Mouse (Mus musculus) heart, embryonic 15.5 days (tissue): ENCODE measurements around the gene Spata31d1d. TPM values are rescaled to one million over a fixed set of nuclear protein-coding genes. Genes with fewer than 3 reads are reported as not detected.
"Not testable (repeated sequence)": the region's sequence is repeated elsewhere in the genome, so short reads cannot be mapped to it uniquely, and the experiment has no call there.

Source experiments
- ATAC-seq: fragments of 200-750 bp; cut with Nextera tagmentation; replicated peaks from 2 replicates; pipeline ENCODE4 v1.8.0; 2017; ENCODE audit warnings: low read depth, moderate TSS enrichment; ENCODE audit not compliant: insufficient number of reproducible peaks, insufficient read depth, low FRiP score
- H3K27ac ChIP-seq: fragments of 300-500 bp; sonication (generic); 2 replicates; pipeline ENCODE4 v1.5.1; 2015; ENCODE audit warnings: mild to moderate bottlenecking, inconsistent platforms
- H3K27me3 ChIP-seq: fragments of 300-500 bp; sonication (generic); 2 replicates; pipeline ENCODE4 v1.6.1; 2015; ENCODE audit warnings: inconsistent platforms
- H3K36me3 ChIP-seq: fragments of 300-500 bp; sonication (generic); 2 replicates; pipeline ENCODE4 v1.6.1; 2015; ENCODE audit warnings: mild to moderate bottlenecking, inconsistent platforms
- H3K4me1 ChIP-seq: fragments of 300-500 bp; sonication (generic); replicated peaks from 2 replicates; pipeline ENCODE4 v1.6.1; 2015; ENCODE audit warnings: inconsistent platforms
- H3K4me2 ChIP-seq: fragments of 300-500 bp; sonication (generic); 2 replicates; pipeline ENCODE4 v1.6.1; 2015; ENCODE audit warnings: inconsistent platforms, mild to moderate bottlenecking, moderate library complexity
- H3K4me3 ChIP-seq: fragments of 300-500 bp; sonication (generic); 2 replicates; pipeline ENCODE4 v1.5.1; 2015; ENCODE audit warnings: mild to moderate bottlenecking, inconsistent platforms
- H3K9ac ChIP-seq: fragments of 300-500 bp; sonication (generic); 2 replicates; pipeline ENCODE4 v1.6.1; 2015; ENCODE audit warnings: mild to moderate bottlenecking, inconsistent platforms
- H3K9me3 ChIP-seq: fragments of 300-500 bp; sonication (generic); replicated peaks from 2 replicates; pipeline ENCODE4 v1.6.1; 2016; ENCODE audit warnings: inconsistent platforms
- WGBS: fragments of 180-500 bp; shearing (Covaris S2); methylation state at CpG from one replicate; pipeline ENCODE4 v1.1.7; 2015; ENCODE audit warnings: mixed read lengths; 5-methylcytosine and 5-hydroxymethylcytosine counted together
- polyA plus RNA-seq: library from polyadenylated mRNA; unstranded; fragments of >200 nt; fragmentation: Nextera tagmentation; extraction: Ambion mirVana; gene quantifications from 2 replicates; pipeline ENCODE4 v1.2.1, GENCODE M21; 2015

The Spata31d1d gene
- polyA plus RNA-seq, 1 experiment from 2014 or later = not detected

GRCm38 (mm10) chr13:59728378-59729093 is 3.0 kb downstream of the Spata31d1d start:
- no peak overlapping the region for H3K4me2 ChIP-seq
- no peak overlapping the region for H3K4me3 ChIP-seq
- H3K27ac ChIP-seq = no peak overlapping the region
- no peaks in the 10 kb centered on the region for H3K9me3 ChIP-seq
- peaks cover 13% of the 10 kb centered on the region for H3K27me3 ChIP-seq
- no peaks in the 10 kb centered on the region for H3K36me3 ChIP-seq
- peaks cover 9% of the 10 kb centered on the region; the same call in 1 of the 2 replicates for H3K4me1 ChIP-seq
- WGBS = 20% methylated on average over 7 of the region's 7 CpGs
- peak; percentile 81 for ATAC-seq
- H3K9ac ChIP-seq = no peak overlapping the region

GRCm38 (mm10) chr13:59726139-59726867 is 5.2 kb downstream of the Spata31d1d start:
- Histone ChIP-seq H3K27ac (no peak overlapping the region), H3K9ac (peak overlapping the region; percentile 23; the same call in 1 of the 2 replicates), H3K9me3 (no peaks in the 10 kb centered on the region), H3K4me3 (peak overlapping the region; percentile 26), H3K36me3 (no peaks in the 10 kb centered on the region), H3K4me1 (peaks cover 9% of the 10 kb centered on the region; the same call in 1 of the 2 replicates), H3K4me2 (peak overlapping the region; percentile 53), H3K27me3 (peaks cover 13% of the 10 kb centered on the region)
- ATAC-seq = no peak
- 24% methylated on average over 29 of the region's 29 CpGs for WGBS

- ATAC-seq, H3K27ac ChIP-seq, H3K9me3 ChIP-seq, H3K9ac ChIP-seq, H3K36me3 ChIP-seq, H3K4me2 ChIP-seq, H3K27me3 ChIP-seq, H3K4me3 ChIP-seq: not testable (repeated sequence)
- WGBS = 78% methylated on average over 1 of the region's 1 CpGs
- peaks cover 11% of the 10 kb centered on the region; the same call in 1 of the 2 replicates for H3K4me1 ChIP-seq
These were observed 9.5 kb downstream of the Spata31d1d start for GRCm38 (mm10) chr13:59722089-59722488.

- Histone ChIP-seq H3K4me2 (no peak overlapping the region), H3K9ac (no peak overlapping the region)
- WGBS = 89% methylated on average over 1 of the region's 1 CpGs
These were observed 12.1 kb downstream of the Spata31d1d start for GRCm38 (mm10) chr13:59719475-59719874.

GRCm38 (mm10) chr13:59718857-59719440 is 12.6 kb downstream of the Spata31d1d start:
- H3K27ac ChIP-seq, H3K9ac ChIP-seq, H3K36me3 ChIP-seq, H3K4me2 ChIP-seq, H3K27me3 ChIP-seq, H3K4me1 ChIP-seq, H3K4me3 ChIP-seq, H3K9me3 ChIP-seq: not testable (repeated sequence)
- WGBS = 27% methylated on average over 6 of the region's 6 CpGs
- ATAC-seq = peak; percentile 76

More at GRCm38 (mm10) chr13:59719475-59719874, 12.1 kb downstream of the Spata31d1d start:
- Histone ChIP-seq H3K4me1 (0 out of 2 replicates have a peak, but pooled peaks cover 6% of the 10 kb centered on the region), H3K36me3 (no peaks in the 10 kb centered on the region), H3K27ac (no peak overlapping the region), H3K9me3 (no peaks in the 10 kb centered on the region), H3K27me3 (no peaks in the 10 kb centered on the region), H3K4me3 (no peak overlapping the region)
- no peak for ATAC-seq

- H3K27me3 ChIP-seq = 0 out of 2 replicates have a peak, but pooled peaks cover 3% of the 10 kb centered on the region
These were observed 17.8 kb downstream of the Spata31d1d start for GRCm38 (mm10) chr13:59713710-59714109.

GRCm38 (mm10) chr13:59711984-59712383 is 19.6 kb downstream of the Spata31d1d start, which contains the start of gene Spata31d1b:
Gene Spata31d1b, plus strand, starts transcription at chr13:59712284.
- not testable (repeated sequence) for H3K4me3 ChIP-seq, H3K27me3 ChIP-seq, H3K4me1 ChIP-seq, H3K4me2 ChIP-seq, H3K9ac ChIP-seq, ATAC-seq, H3K36me3 ChIP-seq, H3K27ac ChIP-seq, H3K9me3 ChIP-seq
- WGBS = 67% methylated on average over 3 of the region's 3 CpGs

More at GRCm38 (mm10) chr13:59713710-59714109, 17.8 kb downstream of the Spata31d1d start:
- no peak overlapping the region for H3K4me3 ChIP-seq
- no peaks in the 10 kb centered on the region for H3K9me3 ChIP-seq
- H3K4me2 ChIP-seq = no peak overlapping the region
- ATAC-seq = no peak
- no peaks in the 10 kb centered on the region for H3K36me3 ChIP-seq
- no peak overlapping the region for H3K27ac ChIP-seq
- H3K4me1 ChIP-seq = no peaks in the 10 kb centered on the region
- no peak overlapping the region for H3K9ac ChIP-seq
- 41% methylated on average over 3 of the region's 3 CpGs for WGBS

GRCm38 (mm10) chr13:59710230-59710629 is 21.3 kb downstream of the Spata31d1d start, which contains the start of gene Spata31d1a:
Gene Spata31d1a, minus strand, starts transcription at chr13:59710330.
- no peak within 1 kb of the TSS for H3K4me3 ChIP-seq
- no peak within 1 kb of the TSS for H3K4me2 ChIP-seq
- no peak within 1 kb of the TSS for H3K27ac ChIP-seq
- 84% methylated on average over 15 of the region's 15 CpGs for WGBS
- ATAC-seq = no peak; the same call in 1 of the 2 replicates
- H3K4me1 ChIP-seq = no peaks in the 10 kb centered on the region
- 0 out of 2 replicates have a peak, but pooled peaks cover 3% of the 10 kb centered on the region for H3K27me3 ChIP-seq
- no peaks in the 10 kb centered on the region for H3K9me3 ChIP-seq
- no peaks in the 10 kb centered on the region for H3K36me3 ChIP-seq
- H3K9ac ChIP-seq = no peak within 1 kb of the TSS

- Histone ChIP-seq H3K4me2 (no peak overlapping the region; the same call in 1 of the 2 replicates), H3K9me3 (no peaks in the 10 kb centered on the region), H3K9ac (no peak overlapping the region), H3K36me3 (no peaks in the 10 kb centered on the region), H3K4me1 (peaks cover 8% of the 10 kb centered on the region; the same call in 1 of the 2 replicates), H3K27me3 (no peaks in the 10 kb centered on the region), H3K27ac (no peak overlapping the region), H3K4me3 (no peak overlapping the region)
- no peak for ATAC-seq
- 30% methylated on average over 12 of the region's 12 CpGs for WGBS
These were observed 27.0 kb downstream of the Spata31d1d start for GRCm38 (mm10) chr13:59704562-59704961.

- no peaks in the 10 kb centered on the region for H3K36me3 ChIP-seq
- H3K9me3 ChIP-seq = no peaks in the 10 kb centered on the region
- no peak for ATAC-seq
- H3K4me1 ChIP-seq = peaks cover 8% of the 10 kb centered on the region; the same call in 1 of the 2 replicates
- no peak overlapping the region for H3K4me3 ChIP-seq
- no peaks in the 10 kb centered on the region for H3K27me3 ChIP-seq
- no peak overlapping the region for H3K27ac ChIP-seq
- H3K4me2 ChIP-seq = no peak overlapping the region
- WGBS = 72% methylated on average over 12 of the region's 12 CpGs
- H3K9ac ChIP-seq = no peak overlapping the region
These were observed 28.0 kb downstream of the Spata31d1d start for GRCm38 (mm10) chr13:59703514-59703913.

- not testable (repeated sequence) for H3K4me2 ChIP-seq, H3K9ac ChIP-seq, H3K9me3 ChIP-seq, H3K27ac ChIP-seq, H3K36me3 ChIP-seq, H3K4me3 ChIP-seq, H3K4me1 ChIP-seq, H3K27me3 ChIP-seq, ATAC-seq
- 45% methylated on average over 1 of the region's 1 CpGs for WGBS
These were observed 31.4 kb downstream of the Spata31d1d start for GRCm38 (mm10) chr13:59700137-59700536.
